Mouse (Mus musculus) stomach, postnatal 0 days (tissue): ENCODE results near the gene Wsb1.

Experiments used
- CTCF ChIP-seq: IDR thresholded peaks from 2 replicates; pipeline ENCODE4 v1.5.1; 2016; ENCODE audit warnings: antibody characterized with exemption, low read depth, mild to moderate bottlenecking, moderate library complexity
- EP300 ChIP-seq: optimal IDR thresholded peaks from 2 replicates; pipeline ENCODE3; 2016; ENCODE audit warnings: antibody characterized with exemption

DNA sequence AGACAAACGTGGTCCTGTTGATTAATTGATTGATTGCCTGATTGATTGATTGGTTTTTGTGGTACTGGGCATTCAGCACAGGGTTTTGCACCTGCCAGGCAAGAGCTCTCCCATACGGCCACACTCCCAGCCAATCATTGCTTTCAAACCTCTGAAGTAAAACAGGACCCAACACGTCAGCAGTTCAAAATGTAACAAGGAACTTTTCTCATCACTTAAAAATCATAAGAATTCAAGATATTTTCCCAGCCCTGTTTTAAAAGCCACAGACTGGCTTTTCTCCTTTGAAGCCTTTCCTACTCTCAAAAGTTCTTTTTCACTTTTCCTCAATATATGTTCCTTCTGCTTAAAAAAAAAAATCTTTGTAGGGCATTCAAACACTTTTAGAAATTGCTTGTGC lies 9.9 kb upstream of the Wsb1 start:
- TF ChIP-seq CTCF (no peak), EP300 (no peak)
